In the genomic region with DNA sequence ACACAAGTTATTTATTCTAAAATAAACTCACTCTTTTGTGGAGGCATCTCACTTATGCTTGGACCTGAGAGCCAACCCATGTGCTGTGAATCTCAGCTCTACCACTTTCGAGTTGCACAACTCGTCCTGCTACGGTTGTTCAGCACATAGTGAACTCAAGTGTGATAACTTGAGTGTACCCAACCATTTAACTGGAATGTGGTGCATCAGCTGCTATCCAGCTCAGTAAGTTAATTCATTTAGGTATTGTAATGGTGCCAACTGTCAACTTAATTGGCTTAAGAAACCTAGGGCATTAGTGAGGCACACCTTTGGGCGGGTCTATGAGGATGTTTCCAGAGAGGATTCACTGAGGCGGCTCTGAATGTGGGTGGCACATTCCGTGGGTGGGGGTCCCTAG, we compare ENCODE assay signal across 23 mouse cellular contexts.
"Had no signal": no experiment of that assay in that cellular context is flagged by ENCODE, and none has a peak within 500 bp of the region (broad histone marks: within the 10 kb centered on the region; RNA-seq: fewer than 3 reads in every experiment).

No protein-coding gene starts in this region.

- H3K9me3 ChIP-seq: heart, embryonic 10.5 days; heart, embryonic 12.5 days; hindbrain, embryonic 13.5 days; intestine, embryonic 15.5 days; kidney, embryonic 15.5 days; limb, embryonic 10.5 days; limb, embryonic 12.5 days; liver, embryonic 13.5 days; liver, embryonic 15.5 days had no signal

- H3K4me3 ChIP-seq: heart, embryonic 10.5 days; heart, embryonic 12.5 days; hindbrain, embryonic 13.5 days; intestine, embryonic 15.5 days; kidney, embryonic 15.5 days; layer of hippocampus, adult 2 months; left cerebral cortex, adult 2 months; limb, embryonic 10.5 days; limb, embryonic 12.5 days; liver, embryonic 13.5 days; liver, embryonic 15.5 days had no signal

- H3K4me1 ChIP-seq: heart, embryonic 10.5 days; heart, embryonic 12.5 days; hindbrain, embryonic 13.5 days; intestine, embryonic 15.5 days; kidney, embryonic 15.5 days; limb, embryonic 12.5 days; liver, embryonic 13.5 days; liver, embryonic 15.5 days had no signal

- H3K36me3 ChIP-seq: heart, embryonic 10.5 days; heart, embryonic 12.5 days; hindbrain, embryonic 13.5 days; intestine, embryonic 15.5 days; kidney, embryonic 15.5 days; limb, embryonic 10.5 days; limb, embryonic 12.5 days; liver, embryonic 13.5 days; liver, embryonic 15.5 days had no signal

- DNase-seq: gastrocnemius, postnatal 14 days; gastrocnemius, postnatal 36 days; heart, adult 18-20 months; heart, postnatal 14 days; heart, postnatal 36 days; kidney, adult 18-20 months; kidney, adult 9 months; kidney, postnatal 25 days; kidney, postnatal 4 days; liver; liver, embryonic 13.5 days; liver, postnatal 0 days had no signal

- H3K9ac ChIP-seq: heart, embryonic 12.5 days; hindbrain, embryonic 13.5 days; intestine, embryonic 15.5 days; kidney, embryonic 15.5 days; limb, embryonic 12.5 days; liver, embryonic 13.5 days; liver, embryonic 15.5 days; liver, postnatal 0 days had no signal

- H3K27ac ChIP-seq: heart, embryonic 10.5 days; hindbrain, embryonic 13.5 days; intestine, embryonic 15.5 days; kidney, embryonic 15.5 days; kidney, postnatal 0 days; layer of hippocampus, adult 2 months; left cerebral cortex, adult 2 months; limb, embryonic 10.5 days; limb, embryonic 12.5 days; liver, embryonic 13.5 days; liver, embryonic 15.5 days had no signal
